Mouse (Mus musculus): ENCODE data around the gene Cd101. TPM values are rescaled to one million over a fixed set of nuclear protein-coding genes. Genes with fewer than 3 reads are reported as not detected.

The Cd101 gene
- polyA plus RNA-seq, 1 experiment from 2014 or later: not detected

- 87% methylated on average over 15 of the region's 15 CpGs for WGBS
- no peak overlapping the region for H3K27ac ChIP-seq
- no peak overlapping the region for H3K4me2 ChIP-seq (ENCODE audit: low read length)
- no peaks in the 10 kb centered on the region for H3K27me3 ChIP-seq (ENCODE audit: insufficient read depth, low read length)
- DNase-seq (ENCODE audit: low spot score): no peak
- H3K36me3 ChIP-seq (ENCODE audit: insufficient read depth, low read length): no peaks in the 10 kb centered on the region
- no peaks in the 10 kb centered on the region for H3K4me1 ChIP-seq (replicated peaks; ENCODE audit: insufficient read depth, low read length)
- no peak for ATAC-seq (replicated peaks; ENCODE audit: low FRiP score, low read depth)
- TF ChIP-seq CTCF (IDR thresholded peaks at IDR 0.05; ENCODE audit: low read depth): no peak
- H3K4me3 ChIP-seq (replicated peaks; ENCODE audit: low read depth, low read length): no peak overlapping the region
- no peak overlapping the region for H3K9ac ChIP-seq (ENCODE audit: low read depth, low read length)
- H3K9me3 ChIP-seq (replicated peaks; ENCODE audit: low read length): no peaks in the 10 kb centered on the region
Measured at GRCm38 (mm10) chr3:101003575-101004356, 25.6 kb downstream of the Cd101 start.

- WGBS: 22% methylated on average over 2 of the region's 2 CpGs
- DNase-seq (ENCODE audit: low spot score) (no peak), ATAC-seq (replicated peaks; ENCODE audit: low FRiP score, low read depth) (no peak)
- no peak overlapping the region for H3K4me2 ChIP-seq (ENCODE audit: low read length)
- no peaks in the 10 kb centered on the region for H3K36me3 ChIP-seq (ENCODE audit: insufficient read depth, low read length)
- no peak overlapping the region for H3K27ac ChIP-seq
- H3K9me3 ChIP-seq (replicated peaks; ENCODE audit: low read length): no peaks in the 10 kb centered on the region
- no peak overlapping the region for H3K4me3 ChIP-seq (replicated peaks; ENCODE audit: low read depth, low read length)
- no peaks in the 10 kb centered on the region for H3K27me3 ChIP-seq (ENCODE audit: insufficient read depth, low read length)
- no peak for TF ChIP-seq CTCF (IDR thresholded peaks at IDR 0.05; ENCODE audit: low read depth)
- H3K9ac ChIP-seq (ENCODE audit: low read depth, low read length): no peak overlapping the region
- no peaks in the 10 kb centered on the region for H3K4me1 ChIP-seq (replicated peaks; ENCODE audit: insufficient read depth, low read length)
Measured at GRCm38 (mm10) chr3:100999732-101000131, 29.6 kb downstream of the Cd101 start.

DNA sequence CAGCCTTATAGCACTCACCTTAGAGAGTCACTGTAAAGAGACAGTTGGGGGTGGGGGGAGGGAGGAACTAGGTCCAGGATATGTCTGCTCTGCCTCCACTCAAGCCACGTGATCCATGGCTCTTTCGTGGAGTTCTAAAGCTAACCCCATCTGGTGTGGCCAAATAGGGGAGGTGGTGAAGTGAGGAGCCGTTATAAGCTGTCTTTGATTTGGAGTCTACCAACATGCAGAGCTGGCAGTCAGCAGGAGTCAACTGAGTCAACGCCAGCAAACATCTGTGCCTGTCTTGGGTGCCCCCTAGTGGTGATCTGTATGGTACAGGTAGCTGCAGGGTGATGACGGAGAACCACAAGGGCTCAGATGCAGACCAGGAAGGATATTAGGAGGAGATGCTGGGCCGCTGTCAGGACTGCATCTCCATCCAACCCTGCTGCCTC lies 30.4 kb downstream of the Cd101 start:
- WGBS: 25% methylated on average over 6 of the region's 6 CpGs
- ATAC-seq (replicated peaks; ENCODE audit: low FRiP score, low read depth) (0 out of 2 replicates have a peak, but pooled peaks have one; percentile 17), DNase-seq (ENCODE audit: low spot score) (peak; percentile 59)
- TF ChIP-seq CTCF (IDR thresholded peaks at IDR 0.05; ENCODE audit: low read depth): peak; percentile 81
- Histone ChIP-seq H3K4me2 (ENCODE audit: low read length) (no peak overlapping the region), H3K9me3 (replicated peaks; ENCODE audit: low read length) (no peaks in the 10 kb centered on the region), H3K9ac (ENCODE audit: low read depth, low read length) (no peak overlapping the region), H3K4me3 (replicated peaks; ENCODE audit: low read depth, low read length) (no peak overlapping the region), H3K4me1 (replicated peaks; ENCODE audit: insufficient read depth, low read length) (no peaks in the 10 kb centered on the region; the same call in 1 of the 2 replicates), H3K36me3 (ENCODE audit: insufficient read depth, low read length) (no peaks in the 10 kb centered on the region), H3K27ac (no peak overlapping the region), H3K27me3 (ENCODE audit: insufficient read depth, low read length) (no peaks in the 10 kb centered on the region)

DNA sequence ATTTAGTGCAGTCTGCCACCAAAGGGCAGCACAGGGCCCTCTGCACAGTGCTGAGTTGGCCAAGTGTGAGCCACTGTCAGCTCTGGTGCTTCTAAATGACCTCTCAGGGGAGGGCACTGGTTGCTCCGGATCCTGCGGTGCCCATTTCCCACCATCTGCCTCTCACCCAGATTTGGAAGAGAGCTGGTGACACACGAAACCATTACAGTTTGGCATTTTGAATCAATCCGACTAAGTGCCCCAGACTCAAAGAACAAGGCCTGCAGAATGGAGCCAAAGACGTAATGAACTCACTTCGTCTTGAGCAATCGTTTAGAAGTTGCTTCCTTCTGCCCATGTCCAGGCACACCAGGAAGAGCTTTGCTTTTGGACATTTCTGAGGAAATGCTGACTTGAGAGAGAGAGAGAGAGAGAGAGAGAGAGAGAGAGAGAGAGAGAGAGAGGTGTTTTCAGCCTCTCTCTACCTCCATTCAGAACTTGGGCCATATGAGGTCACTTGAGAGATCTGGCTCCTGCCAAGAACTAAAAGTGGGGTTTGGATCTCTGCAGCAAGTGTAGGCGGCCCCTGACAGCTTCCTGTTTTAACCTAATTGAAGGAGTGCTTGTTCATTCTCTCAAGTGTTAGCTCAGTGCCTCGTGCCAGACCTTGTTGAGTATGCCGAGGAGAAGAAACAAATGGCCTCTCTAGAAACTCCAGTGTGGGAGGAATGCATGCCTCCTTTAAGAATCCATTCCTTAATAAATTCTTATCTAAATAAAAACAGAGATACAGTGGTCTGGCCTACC lies 31.4 kb downstream of the Cd101 start:
- Histone ChIP-seq H3K9me3 (replicated peaks; ENCODE audit: low read length) (no peaks in the 10 kb centered on the region), H3K27ac (no peak overlapping the region), H3K4me3 (replicated peaks; ENCODE audit: low read depth, low read length) (no peak overlapping the region), H3K9ac (ENCODE audit: low read depth, low read length) (no peak overlapping the region), H3K4me2 (ENCODE audit: low read length) (no peak overlapping the region), H3K36me3 (ENCODE audit: insufficient read depth, low read length) (no peaks in the 10 kb centered on the region), H3K4me1 (replicated peaks; ENCODE audit: insufficient read depth, low read length) (no peaks in the 10 kb centered on the region; the same call in 1 of the 2 replicates), H3K27me3 (ENCODE audit: insufficient read depth, low read length) (no peaks in the 10 kb centered on the region)
- DNase-seq (ENCODE audit: low spot score) (peak; percentile 62), ATAC-seq (replicated peaks; ENCODE audit: low FRiP score, low read depth) (no peak)
- WGBS: 66% methylated on average over 10 of the region's 10 CpGs
- no peak for TF ChIP-seq CTCF (IDR thresholded peaks at IDR 0.05; ENCODE audit: low read depth)

DNA sequence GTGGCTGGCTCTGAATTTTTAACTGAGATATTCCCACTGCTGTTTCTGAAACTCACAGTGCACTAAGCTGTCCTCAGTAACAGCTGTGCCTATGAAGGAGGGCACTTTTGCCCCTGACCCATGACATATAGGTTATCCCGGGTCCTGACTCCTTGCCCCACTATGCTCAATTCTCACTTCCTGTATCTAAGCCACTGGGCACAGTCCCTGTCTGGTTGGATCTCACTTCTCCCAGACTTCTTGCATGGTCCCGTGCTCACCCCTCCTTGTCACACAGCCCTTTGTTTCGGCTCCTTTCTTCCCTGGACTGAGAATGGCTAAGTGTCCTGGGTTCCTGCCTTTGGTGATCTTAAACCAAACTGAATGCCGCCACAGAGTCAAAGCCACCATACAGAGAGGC lies 35.1 kb downstream of the Cd101 start:
- H3K27ac ChIP-seq: no peak overlapping the region
- no peak overlapping the region for H3K4me3 ChIP-seq (replicated peaks; ENCODE audit: low read depth, low read length)
- no peak for TF ChIP-seq CTCF (IDR thresholded peaks at IDR 0.05; ENCODE audit: low read depth)
- H3K9ac ChIP-seq (ENCODE audit: low read depth, low read length): no peak overlapping the region
- WGBS: 85% methylated on average over 4 of the region's 4 CpGs
- no peaks in the 10 kb centered on the region for H3K9me3 ChIP-seq (replicated peaks; ENCODE audit: low read length)
- H3K4me1 ChIP-seq (replicated peaks; ENCODE audit: insufficient read depth, low read length): no peaks in the 10 kb centered on the region; the same call in 1 of the 2 replicates
- H3K4me2 ChIP-seq (ENCODE audit: low read length): no peak overlapping the region
- H3K27me3 ChIP-seq (ENCODE audit: insufficient read depth, low read length): no peaks in the 10 kb centered on the region
- H3K36me3 ChIP-seq (ENCODE audit: insufficient read depth, low read length): no peaks in the 10 kb centered on the region
- no peak for DNase-seq (ENCODE audit: low spot score)
- ATAC-seq (replicated peaks; ENCODE audit: low FRiP score, low read depth): no peak

GRCm38 (mm10) chr3:100993718-100994117 lies 35.6 kb downstream of the Cd101 start:
- no peak overlapping the region for H3K27ac ChIP-seq
- H3K4me2 ChIP-seq (ENCODE audit: low read length): no peak overlapping the region
- H3K27me3 ChIP-seq (ENCODE audit: insufficient read depth, low read length): no peaks in the 10 kb centered on the region
- H3K4me1 ChIP-seq (replicated peaks; ENCODE audit: insufficient read depth, low read length): no peaks in the 10 kb centered on the region; the same call in 1 of the 2 replicates
- 34% methylated on average over 15 of the region's 15 CpGs for WGBS
- H3K9ac ChIP-seq (ENCODE audit: low read depth, low read length): no peak overlapping the region
- ATAC-seq (replicated peaks; ENCODE audit: low FRiP score, low read depth): no peak
- H3K4me3 ChIP-seq (replicated peaks; ENCODE audit: low read depth, low read length): no peak overlapping the region
- no peaks in the 10 kb centered on the region for H3K36me3 ChIP-seq (ENCODE audit: insufficient read depth, low read length)
- no peak for TF ChIP-seq CTCF (IDR thresholded peaks at IDR 0.05; ENCODE audit: low read depth)
- peak; percentile 40 for DNase-seq (ENCODE audit: low spot score)
- no peaks in the 10 kb centered on the region for H3K9me3 ChIP-seq (replicated peaks; ENCODE audit: low read length)

All from kidney, postnatal 0 days (tissue).